Mouse (Mus musculus): Measurements from ENCODE around the gene Fam126b.
"Not testable (repeated sequence)": the region's sequence is repeated elsewhere in the genome, so short reads cannot be mapped to it uniquely, and the experiment has no call there.

The Fam126b gene

GRCm38 (mm10) chr1:58586171-58586997 lies at the start of gene Fam126b, which contains the start of gene Ndufb3:
TSS of gene Fam126b (minus strand) at chr1:58586323.
TSS of gene Ndufb3 (plus strand) at chr1:58586384.
- peak; percentile 96 for DNase-seq (ENCODE audit: low read depth)

GRCm38 (mm10) chr1:58628847-58629246 lies 42.7 kb upstream of the Fam126b start:
- DNase-seq (ENCODE audit: low read depth), result not testable (repeated sequence)

- DNase-seq (ENCODE audit: low read depth), result no peak
Observed at GRCm38 (mm10) chr1:58621996-58622748, 36.0 kb upstream of the Fam126b start.

- no peak for DNase-seq (ENCODE audit: low read depth)
Observed at GRCm38 (mm10) chr1:58621251-58621650, 35.1 kb upstream of the Fam126b start.

- DNase-seq (ENCODE audit: low read depth), result peak; percentile 14
Observed at GRCm38 (mm10) chr1:58618766-58619165, 32.6 kb upstream of the Fam126b start.

- DNase-seq (ENCODE audit: low read depth), result no peak
Observed at GRCm38 (mm10) chr1:58617978-58618668, 32.0 kb upstream of the Fam126b start.

GRCm38 (mm10) chr1:58617076-58617475 lies 31.0 kb upstream of the Fam126b start:
- DNase-seq (ENCODE audit: low read depth), result no peak

- DNase-seq (ENCODE audit: low read depth), result no peak
Observed at GRCm38 (mm10) chr1:58616176-58616575, 30.1 kb upstream of the Fam126b start.

- DNase-seq (ENCODE audit: low read depth), result no peak
Observed at GRCm38 (mm10) chr1:58615146-58615545, 29.0 kb upstream of the Fam126b start.

- no peak for DNase-seq (ENCODE audit: low read depth)
Observed at GRCm38 (mm10) chr1:58614424-58614823, 28.3 kb upstream of the Fam126b start.

GRCm38 (mm10) chr1:58613786-58614185 lies 27.7 kb upstream of the Fam126b start:
- peak; percentile 37 for DNase-seq (ENCODE audit: low read depth)

- DNase-seq (ENCODE audit: low read depth), result no peak
Observed at GRCm38 (mm10) chr1:58610611-58611010, 24.5 kb upstream of the Fam126b start.

GRCm38 (mm10) chr1:58610166-58610565 lies 24.0 kb upstream of the Fam126b start:
- DNase-seq (ENCODE audit: low read depth), result no peak

GRCm38 (mm10) chr1:58609591-58609990 lies 23.5 kb upstream of the Fam126b start:
- not testable (repeated sequence) for DNase-seq (ENCODE audit: low read depth)

- DNase-seq (ENCODE audit: low read depth), result no peak
Observed at GRCm38 (mm10) chr1:58603738-58604137, 17.6 kb upstream of the Fam126b start.

GRCm38 (mm10) chr1:58602681-58603080 lies 16.6 kb upstream of the Fam126b start:
- DNase-seq (ENCODE audit: low read depth), result no peak

GRCm38 (mm10) chr1:58587491-58587890 lies 1.4 kb upstream of the Fam126b start:
- no peak for DNase-seq (ENCODE audit: low read depth)

- no peak for DNase-seq (ENCODE audit: low read depth)
Observed at GRCm38 (mm10) chr1:58585373-58586170, 551 bp downstream of the Fam126b start.

- peak; percentile 31 for DNase-seq (ENCODE audit: low read depth)
Observed at GRCm38 (mm10) chr1:58584271-58584670, 1.9 kb downstream of the Fam126b start.

- DNase-seq (ENCODE audit: low read depth), result no peak
Observed at GRCm38 (mm10) chr1:58582611-58583010, 3.5 kb downstream of the Fam126b start.

GRCm38 (mm10) chr1:58579179-58579578 lies 6.9 kb downstream of the Fam126b start:
- peak; percentile 66 for DNase-seq (ENCODE audit: low read depth)

- no peak for DNase-seq (ENCODE audit: low read depth)
Observed at GRCm38 (mm10) chr1:58570437-58570836, 15.7 kb downstream of the Fam126b start.
